23 mouse cellular contexts compared by ENCODE assay signal in the genomic region with DNA sequence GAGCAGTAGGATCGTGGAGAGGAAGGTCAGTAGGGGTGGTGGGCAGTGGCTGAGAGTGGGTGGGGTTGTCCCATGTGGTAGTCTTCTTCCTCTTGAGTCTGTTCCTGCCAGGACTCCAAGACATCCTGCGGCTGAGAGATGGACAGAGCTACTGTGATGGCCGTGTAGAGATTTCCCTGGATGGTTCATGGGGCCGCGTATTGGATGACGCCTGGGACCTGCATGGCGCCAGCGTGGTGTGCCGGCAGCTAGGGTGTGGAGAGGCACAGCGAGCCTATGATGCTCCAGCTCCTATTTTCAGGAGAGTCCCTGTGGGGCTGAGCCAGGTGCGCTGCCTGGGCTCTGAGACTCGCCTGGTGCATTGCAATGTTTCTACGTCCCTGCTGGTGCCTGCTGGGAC. TPM values are rescaled to one million over a fixed set of nuclear protein-coding genes. Genes with fewer than 3 reads are reported as not detected.
"Had no signal": no experiment of that assay in that cellular context is flagged by ENCODE, and none has a peak within 500 bp of the region (broad histone marks: within the 10 kb centered on the region; RNA-seq: fewer than 3 reads in every experiment).

No protein-coding gene starts in this region.

- DNase-seq: lung, adult 18-20 months; lung, embryonic 14.5 days; lung, postnatal 14 days; lung, postnatal 36 days; right cerebral cortex, postnatal 14 days; thymus, adult 2 months; thymus, postnatal 25 days; thymus, postnatal 4 days had no signal

- H3K9ac ChIP-seq: liver, embryonic 14.5 days; lung, embryonic 14.5 days; midbrain, embryonic 13.5 days; midbrain, embryonic 15.5 days; neural tube, embryonic 12.5 days; stomach, embryonic 15.5 days had no signal

- H3K36me3 ChIP-seq: midbrain, embryonic 13.5 days; midbrain, embryonic 15.5 days; neural tube, embryonic 12.5 days; stomach, embryonic 15.5 days had no signal

- H3K9me3 ChIP-seq: midbrain, embryonic 13.5 days; midbrain, embryonic 15.5 days; neural tube, embryonic 12.5 days; stomach, embryonic 15.5 days had no signal

- H3K4me3 ChIP-seq: midbrain, embryonic 13.5 days; midbrain, embryonic 15.5 days; neural tube, embryonic 12.5 days; stomach, embryonic 15.5 days had no signal

- H3K27me3 ChIP-seq: midbrain, embryonic 13.5 days; midbrain, embryonic 15.5 days; neural tube, embryonic 12.5 days; stomach, embryonic 15.5 days had no signal

- ATAC-seq: midbrain, embryonic 13.5 days; midbrain, embryonic 15.5 days had no signal

- H3K4me2 ChIP-seq: lung, embryonic 14.5 days; midbrain, embryonic 11.5 days; midbrain, embryonic 13.5 days; midbrain, embryonic 15.5 days; neural tube, embryonic 12.5 days; stomach, embryonic 15.5 days had no signal

- H3K27ac ChIP-seq: liver, embryonic 14.5 days; macrophage; midbrain, embryonic 13.5 days; midbrain, embryonic 15.5 days; neural tube, embryonic 12.5 days; stomach, embryonic 15.5 days; stomach, postnatal 0 days had no signal

- H3K4me1 ChIP-seq: midbrain, embryonic 13.5 days; midbrain, embryonic 15.5 days; neural tube, embryonic 12.5 days; stomach, embryonic 15.5 days had no signal

RNA-seq across cellular contexts. Expression of gene Cd163l1, which starts 6.1 kb away (rescaled TPM):
- polyA plus RNA-seq: lung, embryonic 14.5 days; macrophage; midbrain, embryonic 11.5 days; midbrain, embryonic 13.5 days; midbrain, embryonic 15.5 days; midbrain, postnatal 0 days; neural tube, embryonic 12.5 days; neural tube, embryonic 14.5 days had no signal

RNA-seq across cellular contexts. Expression of gene Olfr524, which starts 18.4 kb away (rescaled TPM):
- polyA plus RNA-seq: liver, embryonic 14.5 days; liver, embryonic 16.5 days; lung, embryonic 14.5 days; macrophage; midbrain, embryonic 11.5 days; midbrain, embryonic 13.5 days; midbrain, embryonic 15.5 days; midbrain, postnatal 0 days; neural tube, embryonic 12.5 days; neural tube, embryonic 14.5 days; stomach, embryonic 15.5 days; stomach, postnatal 0 days; testis, adult 2 months; urinary bladder, adult 2 months had no signal

RNA-seq across cellular contexts. Expression of gene 5830411N06Rik, which starts 22.9 kb away (rescaled TPM):
- polyA plus RNA-seq: liver, embryonic 14.5 days; liver, embryonic 16.5 days; lung, embryonic 14.5 days; macrophage; midbrain, embryonic 11.5 days; midbrain, embryonic 13.5 days; midbrain, embryonic 15.5 days; midbrain, postnatal 0 days; neural tube, embryonic 12.5 days; neural tube, embryonic 14.5 days; stomach, embryonic 15.5 days; stomach, postnatal 0 days had no signal

RNA-seq across cellular contexts. Expression of gene Olfr523, which starts 51.2 kb away (rescaled TPM):
- polyA plus RNA-seq: liver, embryonic 14.5 days; liver, embryonic 16.5 days; lung, embryonic 14.5 days; lung, embryonic 16.5 days; macrophage; midbrain, embryonic 11.5 days; midbrain, embryonic 13.5 days; midbrain, embryonic 15.5 days; neural tube, embryonic 12.5 days; neural tube, embryonic 14.5 days; stomach, embryonic 15.5 days; stomach, postnatal 0 days; testis, adult 2 months; urinary bladder, adult 2 months had no signal

RNA-seq across cellular contexts. Expression of gene Olfr522, which starts 59.6 kb away (rescaled TPM):
- polyA plus RNA-seq: liver, embryonic 14.5 days; liver, embryonic 16.5 days; lung, embryonic 14.5 days; lung, embryonic 16.5 days; macrophage; midbrain, embryonic 11.5 days; midbrain, embryonic 13.5 days; midbrain, embryonic 15.5 days; midbrain, postnatal 0 days; neural tube, embryonic 12.5 days; neural tube, embryonic 14.5 days; spleen, adult 2 months; stomach, embryonic 15.5 days; stomach, postnatal 0 days; testis, adult 2 months; thymus, adult 2 months; urinary bladder, adult 2 months had no signal
